Mouse (Mus musculus) CH12.LX (cell line): Measurements from ENCODE around the gene Ptdss2. TPM values are rescaled to one million over a fixed set of nuclear protein-coding genes. Genes with fewer than 3 reads are reported as not detected.

Source experiments
- DNase-seq: peaks from one replicate; pipeline ENCODE4 v3.0.0-alpha.2; 2013; ENCODE audit errors: extremely low read depth
- H3K27ac ChIP-seq: 2 replicates; pipeline ENCODE4 v1.5.1; 2012; ENCODE audit warnings: low read depth, mild to moderate bottlenecking, control low read depth, moderate library complexity; ENCODE audit not compliant: insufficient read depth
- H3K27me3 ChIP-seq: replicated peaks from 2 replicates; pipeline ENCODE3; 2012; ENCODE audit warnings: inconsistent platforms
- H3K36me3 ChIP-seq, 2 experiments: replicated peaks in 1 of 2; 2 replicates each; pipeline versions ENCODE3 to v1.6.1; 2012; ENCODE audit warnings: inconsistent platforms in 1 of 2, low read length in 1 of 2, mild to moderate bottlenecking in 1 of 2, mixed read lengths in 1 of 2, moderate library complexity in 1 of 2; ENCODE audit not compliant: control insufficient read depth in 1 of 2, insufficient read depth in 1 of 2
- H3K4me1 ChIP-seq, 2 experiments: 2 replicates each; pipeline ENCODE4 v1.6.1; 2012; ENCODE audit warnings: inconsistent platforms in 1 of 2, moderate library complexity in 1 of 2; ENCODE audit not compliant: insufficient read depth in 2 of 2, control insufficient read depth in 1 of 2
- H3K4me2 ChIP-seq: 2 replicates; pipeline ENCODE4 v1.6.1; 2012; ENCODE audit warnings: low read depth, mild to moderate bottlenecking, control low read depth; ENCODE audit not compliant: poor library complexity, insufficient read depth, severe bottlenecking
- H3K4me3 ChIP-seq, 3 experiments: fragments of 150-350 bp in 1 of 3; sonication (generic) in 1 of 3; replicated peaks in 1 of 3; 2 replicates each; pipeline versions ENCODE3 to v1.5.1; 2011 to 2012; ENCODE audit warnings: low read depth in 2 of 3, low read length in 2 of 3, mild to moderate bottlenecking in 2 of 3, moderate library complexity in 2 of 3, control low read depth in 1 of 3, improper control_type of control experiment in 1 of 3, inconsistent platforms in 1 of 3, mixed read lengths in 1 of 3; ENCODE audit not compliant: poor library complexity in 1 of 3
- H3K79me2 ChIP-seq: replicated peaks from 2 replicates; pipeline ENCODE4 v1.6.1; 2012; ENCODE audit warnings: mild to moderate bottlenecking, moderate library complexity; ENCODE audit not compliant: control insufficient read depth, poor library complexity, insufficient read depth, severe bottlenecking; ENCODE audit errors: extremely low read depth
- H3K9ac ChIP-seq: 2 replicates; pipeline ENCODE4 v1.6.1; 2012; ENCODE audit warnings: low read depth, mild to moderate bottlenecking, control low read depth, moderate library complexity; ENCODE audit not compliant: insufficient read depth
- H3K9me3 ChIP-seq: replicated peaks from 2 replicates; pipeline ENCODE3; 2012; ENCODE audit warnings: low read length, inconsistent platforms, mixed read lengths
- BHLHE40 ChIP-seq: IDR thresholded peaks from 2 replicates; pipeline ENCODE4 v1.6.1; 2011; ENCODE audit warnings: mild to moderate bottlenecking, low read depth, low read length, improper control_type of control experiment
- CHD2 ChIP-seq: IDR thresholded peaks from 2 replicates; pipeline ENCODE4 v1.6.1; 2011; ENCODE audit warnings: low read length, improper control_type of control experiment
- CTCF ChIP-seq, 2 experiments: IDR thresholded peaks in 1 of 2; conservative IDR thresholded peaks in 1 of 2; 2 replicates each; pipeline ENCODE4 v1.5.1; 2011 to 2012; ENCODE audit warnings: low read depth in 2 of 2, low read length in 2 of 2, improper control_type of control experiment in 1 of 2, inconsistent platforms in 1 of 2, mild to moderate bottlenecking in 1 of 2, moderate library complexity in 1 of 2
- ELF1 ChIP-seq: IDR thresholded peaks from 2 replicates; pipeline ENCODE4 v1.6.1; 2014; ENCODE audit warnings: low read depth, mild to moderate bottlenecking, inconsistent platforms, low read length, improper control_type of control experiment
- EP300 ChIP-seq: IDR thresholded peaks from 2 replicates; pipeline ENCODE4 v1.6.1; 2011; ENCODE audit warnings: low read length, improper control_type of control experiment
- ETS1 ChIP-seq: conservative IDR thresholded peaks from 2 replicates; pipeline ENCODE4 v1.6.1; 2012; ENCODE audit warnings: low read depth, mild to moderate bottlenecking, inconsistent platforms, low read length, improper control_type of control experiment, moderate library complexity
- GABPA ChIP-seq: IDR thresholded peaks from 2 replicates; pipeline ENCODE4 v1.6.1; 2012; ENCODE audit warnings: low read depth, low read length, improper control_type of control experiment, inconsistent platforms; ENCODE audit not compliant: insufficient replicate concordance
- HCFC1 ChIP-seq: IDR thresholded peaks from 2 replicates; pipeline ENCODE4 v1.6.1; 2012; ENCODE audit warnings: low read depth, mild to moderate bottlenecking, inconsistent platforms, low read length, improper control_type of control experiment
- IRF4 ChIP-seq: IDR thresholded peaks from 2 replicates; pipeline ENCODE4 v1.6.1; 2014; ENCODE audit warnings: low read depth, mild to moderate bottlenecking, inconsistent platforms, low read length, improper control_type of control experiment
- JUN ChIP-seq: IDR thresholded peaks from 2 replicates; pipeline ENCODE4 v1.6.1; 2011; ENCODE audit warnings: low read depth, mild to moderate bottlenecking, low read length, improper control_type of control experiment, moderate library complexity; ENCODE audit not compliant: insufficient read depth
- JUND ChIP-seq: conservative IDR thresholded peaks from 2 replicates; pipeline ENCODE4 v1.6.1; 2011; ENCODE audit warnings: low read depth, low read length, improper control_type of control experiment
- KAT2A ChIP-seq: IDR thresholded peaks from 2 replicates; pipeline ENCODE4 v1.6.1; 2012; ENCODE audit warnings: low read length, improper control_type of control experiment, inconsistent platforms; ENCODE audit not compliant: insufficient replicate concordance
- MAFK ChIP-seq: IDR thresholded peaks from 2 replicates; pipeline ENCODE4 v1.6.1; 2011; ENCODE audit warnings: low read length, improper control_type of control experiment; ENCODE audit not compliant: insufficient replicate concordance
- MAX ChIP-seq: IDR thresholded peaks from 2 replicates; pipeline ENCODE4 v1.6.1; 2011; ENCODE audit warnings: low read length, improper control_type of control experiment
- MAZ ChIP-seq: IDR thresholded peaks from 2 replicates; pipeline ENCODE4 v1.6.1; 2012; ENCODE audit warnings: low read depth, mild to moderate bottlenecking, inconsistent platforms, low read length, improper control_type of control experiment, moderate library complexity
- MEF2A ChIP-seq: IDR thresholded peaks from 2 replicates; pipeline ENCODE4 v1.6.1; 2014; ENCODE audit warnings: low read depth, mild to moderate bottlenecking, inconsistent platforms, low read length, improper control_type of control experiment, borderline replicate concordance
- MXI1 ChIP-seq: IDR thresholded peaks from 2 replicates; pipeline ENCODE4 v1.6.1; 2011; ENCODE audit warnings: mild to moderate bottlenecking, low read depth, low read length, improper control_type of control experiment
- NELFE ChIP-seq: IDR thresholded peaks from 2 replicates; pipeline ENCODE4 v1.6.1; 2011; ENCODE audit warnings: low read depth, low read length, improper control_type of control experiment
- NRF1 ChIP-seq: IDR thresholded peaks from 2 replicates; pipeline ENCODE4 v1.6.1; 2014; ENCODE audit warnings: low read depth, mild to moderate bottlenecking, inconsistent platforms, low read length, improper control_type of control experiment, moderate library complexity
- PAX5 ChIP-seq: IDR thresholded peaks from 2 replicates; pipeline ENCODE4 v1.6.1; 2012; ENCODE audit warnings: low read length, inconsistent platforms, mixed read lengths
- POLR2A ChIP-seq: IDR thresholded peaks from 2 replicates; pipeline ENCODE4 v1.6.1; 2011; ENCODE audit warnings: low read depth, mild to moderate bottlenecking, improper control_type of control experiment, low read length
- POLR2AphosphoS2 ChIP-seq: IDR thresholded peaks from 2 replicates; pipeline ENCODE4 v1.6.1; 2011; ENCODE audit warnings: low read depth, low read length, improper control_type of control experiment
- RAD21 ChIP-seq: IDR thresholded peaks from 2 replicates; pipeline ENCODE4 v1.6.1; 2011; ENCODE audit warnings: low read depth, mild to moderate bottlenecking, low read length, improper control_type of control experiment, moderate library complexity
- RCOR1 ChIP-seq: conservative IDR thresholded peaks from 2 replicates; pipeline ENCODE4 v1.6.1; 2012; ENCODE audit warnings: low read depth, mild to moderate bottlenecking, inconsistent platforms, low read length, improper control_type of control experiment
- SIN3A ChIP-seq: IDR thresholded peaks from 2 replicates; pipeline ENCODE4 v1.6.1; 2012; ENCODE audit warnings: low read length, improper control_type of control experiment, inconsistent platforms
- SMC3 ChIP-seq: IDR thresholded peaks from 2 replicates; pipeline ENCODE4 v1.6.1; 2011; ENCODE audit warnings: low read depth, low read length, improper control_type of control experiment
- TBP ChIP-seq: conservative IDR thresholded peaks from 2 replicates; pipeline ENCODE4 v1.6.1; 2011; ENCODE audit warnings: low read depth, low read length, improper control_type of control experiment
- TCF12 ChIP-seq: IDR thresholded peaks from 2 replicates; pipeline ENCODE4 v1.6.1; 2014; ENCODE audit warnings: low read depth, mild to moderate bottlenecking, inconsistent platforms, low read length, improper control_type of control experiment
- UBTF ChIP-seq: IDR thresholded peaks from 2 replicates; pipeline ENCODE4 v1.6.1; 2012; ENCODE audit warnings: low read depth, mild to moderate bottlenecking, inconsistent platforms, low read length, improper control_type of control experiment, moderate library complexity
- ZC3H11A ChIP-seq: IDR thresholded peaks from 2 replicates; pipeline ENCODE4 v1.6.1; 2012; ENCODE audit warnings: low read depth, mild to moderate bottlenecking, inconsistent platforms, low read length, improper control_type of control experiment
- ZKSCAN1 ChIP-seq: IDR thresholded peaks from 2 replicates; pipeline ENCODE4 v1.6.1; 2012; ENCODE audit warnings: low read depth, inconsistent platforms, low read length, improper control_type of control experiment, borderline replicate concordance
- ZMIZ1 ChIP-seq: IDR thresholded peaks from 2 replicates; pipeline ENCODE4 v1.6.1; 2012; ENCODE audit warnings: low read depth, mild to moderate bottlenecking, inconsistent platforms, low read length, improper control_type of control experiment
- dilution Hi-C: fragments of 300-500 bp; cut with MboI; formaldehyde crosslinking; loops from 2 replicates; pipeline ENCODE4 v1.14.3; 2020; ENCODE audit warnings: low sequenced_read_pairs; ENCODE audit not compliant: extremely low pct_unique_long_range_greater_than_20kb, extremely low pct_ligation_motif_present
- in situ Hi-C: fragments of 300-500 bp; cut with MboI; formaldehyde crosslinking; loops from 3 replicates; pipeline ENCODE4 v1.14.3; 2019; ENCODE audit warnings: low sequenced_read_pairs, low pct_ligation_motif_present, low pct_unique_long_range_greater_than_20kb, mixed read lengths
- polyA plus RNA-seq: library from polyadenylated mRNA; unstranded; fragments of >175 nt; gene quantifications from 2 replicates; pipeline ENCODE4 v1.2.1, GENCODE M21; 2012; ENCODE audit warnings: low read depth; ENCODE audit not compliant: insufficient read length
- total RNA-seq, 2 experiments: library from RNA; depleted of rRNA; stranded (reverse); fragments of 300-350 nt in 1 of 2; fragments of >200 nt in 1 of 2; gene quantifications; 2 replicates each; pipeline ENCODE4 v1.2.3; 2012 to 2014

Ptdss2 gene
- total and polyA plus RNA-seq, 3 experiments = 2.9 to 22.9 (median 12.0) TPM

GRCm38 (mm10) chr7:141096021-141096420 lies 26.2 kb upstream of the Ptdss2 start:
- Histone ChIP-seq H3K79me2 (no peaks in the 10 kb centered on the region), H3K27me3 (no peaks in the 10 kb centered on the region), H3K9ac (peak overlapping the region; percentile 30), H3K4me3 (peak overlapping the region; percentile 56 to 65 (median 59)), H3K4me2 (peak overlapping the region; percentile 52), H3K27ac (peak overlapping the region; percentile 82), H3K4me1 (peaks cover 30 to 51% of the 10 kb centered on the region in 2 experiments), H3K36me3 (peaks cover 7 to 35% of the 10 kb centered on the region in 2 experiments), H3K9me3 (no peaks in the 10 kb centered on the region)
- in situ Hi-C loops (loop anchor here (5.0 kb wide), 3 partner anchors 36 to 261 kb away; no protein-coding TSS in a partner anchor), dilution Hi-C loops (no loop called here)
- TF ChIP-seq SIN3A (no peak), NRF1 (no peak), GABPA (no peak)
- peak; percentile 21 for DNase-seq

- H3K9ac ChIP-seq = peak overlapping the region; percentile 30
- peak overlapping the region; percentile 82 for H3K27ac ChIP-seq
- H3K36me3 ChIP-seq = peaks cover 4 to 29% of the 10 kb centered on the region in 2 experiments
- peak overlapping the region; percentile 56 to 65 (median 59) for H3K4me3 ChIP-seq
- H3K9me3 ChIP-seq = no peaks in the 10 kb centered on the region
- peaks cover 30 to 49% of the 10 kb centered on the region in 2 experiments for H3K4me1 ChIP-seq
- dilution Hi-C loops (no loop called here), in situ Hi-C loops (loop anchor here (5.0 kb wide), 3 partner anchors 36 to 261 kb away; no protein-coding TSS in a partner anchor)
- DNase-seq = peak; percentile 95
- peak; percentile 23; the same call in 1 of the 2 replicates for TF ChIP-seq TCF12
- TF ChIP-seq BHLHE40 = peak; percentile 33; the same call in 1 of the 2 replicates
- TF ChIP-seq UBTF = no peak
- no peak for TF ChIP-seq JUND
- no peak for TF ChIP-seq ZKSCAN1
- peak; percentile 52; the same call in 1 of the 2 replicates for TF ChIP-seq NELFE
- TF ChIP-seq MAZ = peak; percentile 65; the same call in 1 of the 2 replicates
- TF ChIP-seq KAT2A = no peak
- peak; percentile 56; the same call in 1 of the 2 replicates for TF ChIP-seq HCFC1
- peak; percentile 71 for TF ChIP-seq SIN3A
- no peak; the same call in 1 of the 2 replicates for TF ChIP-seq MEF2A
- peak; percentile 9 for TF ChIP-seq ETS1
- peak; percentile 64 for TF ChIP-seq IRF4
- no peak; the same call in 1 of the 2 replicates for TF ChIP-seq EP300
- peak; percentile 15; the same call in 1 of the 2 replicates for TF ChIP-seq RCOR1
- peak; percentile 42 for TF ChIP-seq SMC3
- TF ChIP-seq ELF1 = peak; percentile 86
- no peak for TF ChIP-seq MAX
- TF ChIP-seq RAD21 = peak; percentile 52
- 0 out of 2 replicates have a peak, but pooled peaks have one; percentile 6 for TF ChIP-seq MAFK
- TF ChIP-seq CTCF (conservative IDR thresholded peaks at IDR 0.05 in 1 of 2, IDR thresholded peaks at IDR 0.05 in 1 of 2; ENCODE audit: low read depth in 2 of 2, low read length in 2 of 2) = peak in 1 of 2 experiments; percentile 65; a peak in 2 of 4 replicates
- TF ChIP-seq PAX5 = no peak
- no peak for TF ChIP-seq GABPA
- no peak for TF ChIP-seq ZMIZ1
- TF ChIP-seq POLR2A = peak; percentile 65; the same call in 1 of the 2 replicates
- no peak for TF ChIP-seq JUN
- TF ChIP-seq TBP = peak; percentile 82
- no peak; the same call in 1 of the 2 replicates for TF ChIP-seq POLR2AphosphoS2
- TF ChIP-seq MXI1 = no peak
- no peak for TF ChIP-seq ZC3H11A
- no peak for TF ChIP-seq CHD2
- no peaks in the 10 kb centered on the region for H3K79me2 ChIP-seq
- H3K27me3 ChIP-seq = no peaks in the 10 kb centered on the region
- peak overlapping the region; percentile 86 for H3K4me2 ChIP-seq
Measured at GRCm38 (mm10) chr7:141096649-141097056, 25.5 kb upstream of the Ptdss2 start.
